Mouse (Mus musculus) ES-Bruce4 (cell line): ENCODE data around the gene Gm45521.

Experiments
- CTCF ChIP-seq: IDR thresholded peaks from one replicate; pipeline ENCODE4 v1.8.1; 2011; ENCODE audit warnings: low read depth, low read length
- POLR2A ChIP-seq: IDR thresholded peaks from one replicate; pipeline ENCODE4 v1.8.1; 2011; ENCODE audit warnings: low read length; ENCODE audit not compliant: insufficient read depth

GRCm38 (mm10) chr14:7978183-7978582, 21.1 kb downstream of the Gm45521 start:
- TF ChIP-seq POLR2A: no peak
- TF ChIP-seq CTCF: no peak
